Mouse (Mus musculus): Measurements from ENCODE around the gene Olfr51.
"Not testable (repeated sequence)": the region's sequence is repeated elsewhere in the genome, so short reads cannot be mapped to it uniquely, and the experiment has no call there.

The Olfr51 gene

GRCm38 (mm10) chr11:51003296-51003695 lies at the start of gene Olfr51:
Gene Olfr51 (plus strand): TSS chr11:51003596.
- DNase-seq (ENCODE audit: low read depth): no peak

- no peak for DNase-seq (ENCODE audit: low read depth)
Observed at GRCm38 (mm10) chr11:50953665-50954064, 49.7 kb upstream of the Olfr51 start, which contains the start of gene Prop1. Gene Prop1 (minus strand): TSS chr11:50953765.

- no peak for DNase-seq (ENCODE audit: low read depth)
Observed at GRCm38 (mm10) chr11:50964886-50965285, 38.5 kb upstream of the Olfr51 start.

- no peak for DNase-seq (ENCODE audit: low read depth)
Observed at GRCm38 (mm10) chr11:50966230-50966629, 37.2 kb upstream of the Olfr51 start, which contains the start of gene Olfr1378. Gene Olfr1378 (plus strand): TSS chr11:50966530.

GRCm38 (mm10) chr11:50977216-50977615 lies 26.2 kb upstream of the Olfr51 start:
- no peak for DNase-seq (ENCODE audit: low read depth)

- no peak for DNase-seq (ENCODE audit: low read depth)
Observed at GRCm38 (mm10) chr11:50981667-50982066, 21.7 kb upstream of the Olfr51 start, which contains the start of gene Olfr1377. Gene Olfr1377 (plus strand): TSS chr11:50981967.

GRCm38 (mm10) chr11:51011821-51012220 lies 8.4 kb downstream of the Olfr51 start:
- DNase-seq (ENCODE audit: low read depth): no peak

GRCm38 (mm10) chr11:51013936-51014335 lies 10.5 kb downstream of the Olfr51 start, which contains the start of gene Olfr54:
Gene Olfr54 (plus strand): TSS chr11:51014236.
- no peak for DNase-seq (ENCODE audit: low read depth)

- DNase-seq (ENCODE audit: low read depth): no peak
Observed at GRCm38 (mm10) chr11:51016341-51016740, 12.9 kb downstream of the Olfr51 start.

GRCm38 (mm10) chr11:51026811-51027210 lies 23.4 kb downstream of the Olfr51 start:
- not testable (repeated sequence) for DNase-seq (ENCODE audit: low read depth)

- not testable (repeated sequence) for DNase-seq (ENCODE audit: low read depth)
Observed at GRCm38 (mm10) chr11:51029381-51029780, 26.0 kb downstream of the Olfr51 start.

- DNase-seq (ENCODE audit: low read depth): no peak
Observed at GRCm38 (mm10) chr11:51030225-51030624, 26.8 kb downstream of the Olfr51 start.

- DNase-seq (ENCODE audit: low read depth): peak; percentile 48
Observed at GRCm38 (mm10) chr11:51032851-51033250, 29.5 kb downstream of the Olfr51 start.

- DNase-seq (ENCODE audit: low read depth): not testable (repeated sequence)
Observed at GRCm38 (mm10) chr11:51034141-51034540, 30.7 kb downstream of the Olfr51 start.

- DNase-seq (ENCODE audit: low read depth): no peak
Observed at GRCm38 (mm10) chr11:51035951-51036350, 32.6 kb downstream of the Olfr51 start.

GRCm38 (mm10) chr11:51044776-51045175 lies 41.4 kb downstream of the Olfr51 start:
- DNase-seq (ENCODE audit: low read depth): not testable (repeated sequence)

- DNase-seq (ENCODE audit: low read depth): not testable (repeated sequence)
Observed at GRCm38 (mm10) chr11:51047809-51048208, 44.4 kb downstream of the Olfr51 start, which contains the start of gene Olfr1375. Gene Olfr1375 (plus strand): TSS chr11:51048109.

- no peak for DNase-seq (ENCODE audit: low read depth)
Observed at GRCm38 (mm10) chr11:51051678-51052077, 48.3 kb downstream of the Olfr51 start.

GRCm38 (mm10) chr11:51053230-51053629 lies 49.8 kb downstream of the Olfr51 start:
- no peak for DNase-seq (ENCODE audit: low read depth)

- no peak for DNase-seq (ENCODE audit: low read depth)
Observed at GRCm38 (mm10) chr11:51059151-51059571, 55.8 kb downstream of the Olfr51 start, which contains the start of gene Zfp354a. Gene Zfp354a (plus strand): TSS chr11:51059257.
